Mouse (Mus musculus) urinary bladder, adult 2 months (tissue): ENCODE data around the gene Ammecr1. TPM values are rescaled to one million over a fixed set of nuclear protein-coding genes. Genes with fewer than 3 reads are reported as not detected.

ENCODE experiments used
- DNase-seq: peaks from one replicate; pipeline ENCODE4 v3.0.0; 2022; ENCODE audit warnings: low spot score
- polyA plus RNA-seq: library from polyadenylated mRNA; depleted of rRNA; stranded (reverse); fragments of >200 nt; gene quantifications from 2 replicates; pipeline ENCODE4 v1.2.3, GENCODE M21; 2012; rRNA removed

Gene Ammecr1
- 2.1 and 2.9 TPM in 2 replicates for polyA plus RNA-seq

DNA sequence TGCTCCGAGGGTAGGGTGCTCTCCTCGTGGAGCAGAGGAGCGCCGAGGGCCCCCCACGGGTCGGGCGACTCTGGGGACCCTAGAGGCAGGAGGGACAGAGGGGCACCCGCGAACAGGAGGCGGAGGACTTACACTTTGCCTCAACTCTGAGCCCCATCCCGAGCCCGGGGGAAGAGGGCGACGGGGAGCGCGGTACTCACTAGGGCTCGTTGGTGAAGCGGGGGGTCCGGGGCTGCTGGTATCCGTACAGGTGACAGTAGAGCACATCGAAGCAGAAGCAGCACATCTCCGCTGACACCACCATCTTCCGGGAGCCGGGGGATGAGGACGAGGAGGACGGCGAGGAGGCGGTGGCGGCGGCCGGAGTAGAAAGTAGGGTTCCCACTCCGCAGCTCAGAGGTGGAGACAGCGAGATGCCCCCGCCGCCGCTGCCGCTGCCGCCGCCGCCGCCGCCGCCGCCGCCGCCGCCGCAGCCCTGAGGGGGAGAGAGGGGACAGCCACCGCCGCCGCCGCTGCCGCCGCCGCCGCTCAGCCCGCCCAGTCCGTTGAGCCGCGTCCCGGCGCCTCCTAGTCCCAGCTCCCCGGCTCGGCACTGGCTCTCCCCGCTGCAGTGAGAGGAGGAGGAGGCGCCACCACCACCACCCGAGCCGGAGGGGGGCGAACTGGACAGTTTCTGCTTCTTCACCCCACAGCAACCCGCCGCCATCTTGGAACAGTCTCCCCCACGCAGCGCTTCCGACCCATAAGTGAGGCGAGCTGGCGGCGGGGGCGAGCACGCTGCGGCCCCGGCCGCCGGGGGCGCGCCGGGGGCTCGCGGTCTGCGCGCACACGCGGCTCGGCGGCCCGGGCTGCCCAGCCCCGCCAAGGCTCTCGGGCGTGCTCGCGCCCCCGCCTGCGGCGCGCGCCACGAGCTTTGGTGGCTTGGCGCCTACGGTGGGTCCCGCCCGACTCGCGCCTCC lies at the start of gene Ammecr1:
TSS of gene Ammecr1 (minus strand) at position 721 of the 959 bp plus-strand sequence.
- DNase-seq = peak; percentile 60

DNA sequence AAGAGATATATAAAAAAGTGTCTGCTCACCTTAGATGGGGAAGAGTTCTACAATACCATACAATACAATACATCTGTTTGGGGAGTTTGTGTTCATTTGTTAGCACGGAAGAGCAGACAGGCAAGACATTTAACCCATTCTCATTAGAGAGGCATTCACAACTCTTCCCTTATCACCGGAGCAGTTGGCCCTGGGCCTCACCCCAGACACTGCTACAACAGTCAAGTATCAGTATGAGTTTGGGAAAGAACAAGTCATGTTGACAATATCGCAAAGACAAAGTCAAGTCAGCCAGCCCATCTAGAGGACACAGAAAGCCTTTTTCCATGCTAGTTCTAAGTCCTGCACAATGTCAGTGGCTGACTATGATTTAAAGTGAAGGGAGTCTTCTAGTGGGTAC lies 47.6 kb upstream of the Ammecr1 start:
- no peak for DNase-seq

DNA sequence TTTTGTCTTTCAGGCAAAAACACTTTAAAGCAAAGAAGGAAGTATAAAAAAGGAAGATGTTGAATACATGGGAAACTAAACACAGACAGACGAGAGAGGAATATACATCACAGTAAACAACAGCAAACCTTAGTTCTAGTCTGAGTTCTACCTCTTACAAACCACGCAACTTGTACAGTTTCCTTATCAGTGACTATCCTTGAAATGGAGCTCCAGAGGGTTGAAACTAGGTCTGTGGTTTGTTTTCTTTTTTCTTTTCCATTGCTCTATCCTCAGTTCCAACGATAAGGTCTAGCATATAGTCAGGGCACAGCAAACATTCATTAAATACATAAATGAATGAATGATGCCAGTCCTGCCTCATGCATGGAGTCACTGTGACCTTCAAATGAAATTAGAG lies 45.8 kb upstream of the Ammecr1 start:
- DNase-seq = no peak

DNA sequence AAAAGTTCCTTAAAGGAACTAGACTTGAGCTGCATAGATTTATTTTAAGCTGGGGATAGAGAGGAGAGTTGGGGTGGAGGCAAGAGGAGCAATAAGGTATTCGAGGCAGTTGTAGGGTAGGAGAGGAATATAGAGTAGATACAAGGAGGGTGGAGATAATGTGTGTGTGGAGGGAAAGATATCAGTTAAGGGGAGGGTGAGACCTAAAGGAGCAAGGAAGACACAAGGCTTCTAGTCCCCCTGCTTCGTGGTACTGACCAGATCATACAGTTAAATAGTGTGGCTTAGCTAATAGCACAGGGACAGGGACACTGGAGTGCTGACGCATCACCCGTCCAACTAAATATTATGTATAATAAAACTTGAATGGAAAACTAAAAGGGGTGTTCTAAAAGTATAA lies 45.3 kb upstream of the Ammecr1 start:
- DNase-seq = no peak

DNA sequence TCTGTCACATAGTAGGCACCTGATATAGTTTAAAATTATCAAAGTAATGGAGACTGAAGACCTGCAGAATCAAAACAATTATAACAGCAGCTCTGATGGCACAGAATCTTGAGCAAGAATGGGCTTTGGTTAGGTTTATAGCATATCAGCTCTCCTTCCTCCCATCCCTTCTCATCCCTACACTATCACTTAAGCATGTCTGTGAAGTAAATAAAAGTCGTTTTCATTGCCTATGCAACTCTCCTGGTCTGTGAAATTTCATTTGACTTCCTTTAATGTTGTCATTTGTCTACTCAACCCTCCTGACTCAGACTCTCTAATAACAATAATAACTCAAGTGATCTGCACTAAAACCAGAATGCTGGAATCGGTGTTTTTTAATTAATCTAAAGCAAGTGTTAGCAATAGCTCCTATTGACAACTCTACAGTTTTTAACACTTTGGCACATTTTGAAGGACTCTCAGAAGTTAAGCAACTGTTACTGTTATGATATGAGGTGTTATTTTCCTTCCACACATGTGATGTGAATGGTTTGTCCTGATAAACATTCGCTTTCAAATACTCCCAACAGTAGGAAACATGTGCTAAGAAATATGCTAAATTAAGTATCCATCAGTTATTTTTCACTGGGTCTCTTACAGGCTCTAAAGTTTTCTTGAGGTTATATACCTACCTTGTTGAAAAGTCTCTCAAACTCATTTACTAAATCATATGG lies 37.8 kb upstream of the Ammecr1 start:
- DNase-seq = no peak

DNA sequence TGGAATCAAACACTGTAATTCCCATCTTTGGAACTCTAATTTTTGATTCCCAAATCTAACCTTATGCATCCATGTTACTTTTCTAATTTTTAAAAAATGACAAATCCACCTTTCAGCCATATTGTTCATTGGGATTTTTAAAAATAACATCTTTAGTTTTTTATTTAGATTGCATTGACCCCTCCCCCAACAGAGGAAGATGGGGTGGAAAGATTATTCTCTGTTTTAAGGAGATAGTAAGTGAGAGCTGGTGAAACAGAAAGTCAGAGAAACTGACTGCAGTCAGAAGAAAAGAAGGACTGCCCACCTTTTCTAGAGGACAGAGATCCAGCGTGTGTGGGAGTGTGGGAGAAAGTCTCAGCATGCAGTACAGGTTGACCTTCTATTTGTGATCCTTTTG lies 30.7 kb upstream of the Ammecr1 start:
- no peak for DNase-seq

DNA sequence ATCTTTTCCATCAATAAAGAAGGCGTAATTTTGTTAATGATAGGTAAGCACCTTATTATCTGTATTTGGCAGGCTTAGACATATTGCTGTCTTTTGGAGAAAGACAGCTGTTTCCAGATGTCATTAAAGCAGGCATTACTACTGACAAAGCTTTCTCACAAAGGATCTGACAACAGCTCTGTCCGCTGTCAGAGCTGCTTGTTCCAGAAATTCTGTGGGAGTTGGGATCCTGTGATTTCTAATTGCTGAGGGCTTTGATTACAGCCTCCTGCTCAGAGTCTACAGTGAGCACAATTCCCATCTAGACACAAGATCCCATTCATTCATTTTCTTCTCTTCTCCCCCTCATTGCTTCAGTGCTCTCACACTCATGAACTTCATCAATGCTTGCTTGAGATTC lies 28.0 kb upstream of the Ammecr1 start:
- no peak for DNase-seq

DNA sequence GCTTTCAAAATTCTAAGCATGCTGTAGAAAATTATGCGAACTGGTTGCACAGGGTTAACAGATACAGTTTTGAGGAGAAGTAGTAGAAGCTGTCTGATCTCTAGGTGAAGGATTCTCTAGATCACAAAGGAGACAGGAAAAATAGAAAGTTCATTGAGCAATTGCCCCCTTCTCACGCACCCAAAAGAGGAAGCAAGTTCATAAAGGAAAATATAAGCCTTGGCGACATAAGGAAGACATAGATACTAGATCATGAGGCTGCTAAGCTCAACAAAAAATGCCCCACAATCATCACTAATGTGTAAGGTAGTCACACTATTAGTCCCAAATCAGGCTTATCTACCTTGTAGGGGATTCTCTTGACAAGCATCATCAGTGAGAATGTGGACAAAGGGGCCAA lies 17.6 kb upstream of the Ammecr1 start:
- DNase-seq = no peak

DNA sequence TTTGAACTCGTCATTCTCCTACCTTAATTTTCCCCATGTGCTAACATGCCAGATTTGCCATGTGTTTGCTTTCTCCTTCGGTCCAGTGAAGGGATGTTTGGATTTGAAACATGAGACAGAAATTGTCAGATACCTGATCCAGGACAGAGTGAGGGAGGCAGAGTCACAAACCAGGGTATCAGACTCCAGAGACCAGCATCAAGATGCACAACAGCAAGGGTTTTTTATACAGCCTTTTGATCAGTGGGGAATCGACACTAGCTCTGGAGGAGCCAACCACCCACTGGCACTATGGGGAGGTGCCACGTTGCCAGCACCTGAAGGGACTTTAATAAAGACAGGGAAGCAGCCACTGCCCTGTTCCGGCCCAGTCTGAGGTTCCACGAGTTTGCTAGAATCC lies 17.1 kb upstream of the Ammecr1 start:
- DNase-seq = no peak

DNA sequence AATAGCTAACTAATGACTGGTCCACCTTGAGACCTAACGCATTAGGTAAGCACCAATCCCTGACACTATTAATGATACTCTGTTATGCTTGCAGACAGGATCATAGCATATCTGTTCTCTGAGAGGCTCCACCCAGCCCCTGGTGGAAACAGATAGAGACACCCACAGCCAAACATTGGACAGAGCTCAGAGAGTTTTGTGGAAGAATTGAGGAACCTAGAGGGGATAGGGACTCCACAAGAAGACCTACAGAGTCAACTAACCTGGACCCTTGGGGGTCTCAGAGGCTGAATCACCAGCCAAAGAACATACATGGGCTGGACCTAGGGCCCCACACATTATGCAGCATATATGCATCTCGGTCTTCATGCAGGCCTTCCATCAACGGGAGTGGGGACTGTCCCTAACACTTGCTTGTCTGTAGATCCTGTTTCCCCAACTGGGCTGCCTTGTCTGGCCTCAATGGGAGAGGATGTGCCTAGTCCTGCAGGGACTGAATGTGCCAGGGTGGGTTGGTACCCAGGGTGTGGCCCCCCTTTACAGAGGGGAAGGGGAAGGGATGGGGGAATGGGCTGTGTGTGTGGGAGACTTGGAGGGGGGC lies 15.1 kb upstream of the Ammecr1 start:
- DNase-seq = no peak

DNA sequence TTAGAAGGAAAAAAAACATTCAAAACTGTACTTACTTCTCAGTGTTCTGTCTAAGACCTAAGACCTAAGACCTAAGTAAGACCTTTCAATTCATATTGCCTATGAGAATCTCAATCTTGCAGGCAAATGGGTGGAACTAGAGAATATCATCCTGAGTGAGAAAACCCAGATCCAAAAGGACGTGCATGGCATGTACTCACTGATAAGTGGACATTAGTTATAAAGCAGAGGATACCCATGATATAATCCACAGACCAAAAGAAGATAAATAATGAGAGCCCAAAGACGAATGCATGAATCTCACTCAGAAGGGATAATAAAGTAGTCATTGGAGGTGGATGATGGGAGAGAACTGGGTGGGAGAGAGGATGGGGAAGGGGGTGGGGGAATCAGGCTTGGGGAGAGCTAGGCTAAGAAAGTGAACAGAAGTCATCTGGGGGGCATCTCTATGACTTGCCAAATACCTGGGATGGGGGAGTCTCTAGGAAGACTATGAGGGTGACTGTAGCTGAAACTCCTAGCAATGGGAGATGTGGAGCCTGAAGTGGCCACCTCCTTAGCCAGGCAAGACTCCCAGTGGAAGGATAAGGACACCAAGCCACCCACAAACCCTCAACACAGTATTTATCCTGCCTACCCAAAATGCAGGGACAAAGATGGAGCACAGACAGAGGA lies 14.5 kb upstream of the Ammecr1 start:
- DNase-seq = no peak

DNA sequence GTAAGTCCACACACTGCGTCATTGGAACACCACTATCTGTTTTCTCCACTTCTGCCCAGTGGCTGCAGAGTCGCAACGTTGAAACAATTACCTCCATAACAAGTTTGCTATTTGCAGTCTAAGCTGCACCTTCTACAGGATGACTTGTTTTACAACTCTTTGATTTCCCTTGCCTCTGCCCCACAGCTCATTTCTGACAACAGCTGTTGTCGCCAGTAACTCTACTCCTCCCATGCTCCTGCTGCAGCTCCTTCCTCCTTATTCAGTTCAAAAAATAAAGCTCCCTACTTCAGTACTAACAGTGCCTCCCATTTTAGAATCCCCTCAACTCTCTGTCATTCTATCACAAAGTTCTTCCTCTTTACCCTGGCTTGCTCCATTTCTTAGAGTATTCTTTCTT lies 12.7 kb upstream of the Ammecr1 start:
- DNase-seq = no peak

DNA sequence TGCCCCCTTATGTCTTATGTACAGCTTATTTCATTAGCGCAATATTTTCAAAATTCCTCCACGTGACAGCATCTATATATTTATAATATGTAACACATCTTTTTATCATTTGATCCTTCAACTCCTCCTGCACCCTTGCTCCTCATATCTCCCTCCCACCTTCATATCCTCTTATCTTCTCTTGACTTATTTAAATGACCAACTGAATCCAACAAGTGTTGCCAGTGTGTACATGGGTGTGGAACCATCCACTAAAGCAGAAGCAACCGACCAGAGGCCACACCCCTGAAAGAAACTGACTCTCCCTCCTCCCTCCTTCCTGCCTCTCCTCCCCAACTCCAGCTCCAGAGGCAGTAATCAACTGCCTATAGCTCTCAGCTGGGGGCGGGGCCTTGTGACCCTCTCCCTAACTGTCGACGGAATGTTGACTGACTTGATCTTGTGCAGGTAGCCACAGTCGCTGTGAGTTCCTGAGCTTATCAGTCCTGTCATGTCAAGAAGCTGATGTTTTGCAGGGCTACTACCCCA lies 6.0 kb upstream of the Ammecr1 start:
- DNase-seq = no peak

DNA sequence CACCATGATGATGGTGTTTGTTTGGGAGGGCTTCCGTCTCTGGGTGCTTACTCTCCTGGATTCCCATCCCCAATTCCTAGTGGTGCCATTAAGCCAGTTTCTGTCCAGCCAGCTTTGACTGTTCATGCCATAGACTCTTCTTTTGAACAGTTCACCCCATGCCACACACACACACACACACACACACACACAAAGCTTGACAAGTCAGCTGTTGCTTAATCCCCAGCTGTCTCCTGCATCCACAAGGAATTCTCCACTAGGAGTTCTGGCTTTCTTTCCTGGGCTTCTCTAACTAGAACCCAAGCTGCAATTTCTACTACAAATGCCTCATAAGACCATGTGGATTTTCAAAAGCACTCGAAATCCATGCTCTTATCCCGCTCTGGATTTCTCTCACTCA lies 5.2 kb upstream of the Ammecr1 start:
- no peak for DNase-seq

DNA sequence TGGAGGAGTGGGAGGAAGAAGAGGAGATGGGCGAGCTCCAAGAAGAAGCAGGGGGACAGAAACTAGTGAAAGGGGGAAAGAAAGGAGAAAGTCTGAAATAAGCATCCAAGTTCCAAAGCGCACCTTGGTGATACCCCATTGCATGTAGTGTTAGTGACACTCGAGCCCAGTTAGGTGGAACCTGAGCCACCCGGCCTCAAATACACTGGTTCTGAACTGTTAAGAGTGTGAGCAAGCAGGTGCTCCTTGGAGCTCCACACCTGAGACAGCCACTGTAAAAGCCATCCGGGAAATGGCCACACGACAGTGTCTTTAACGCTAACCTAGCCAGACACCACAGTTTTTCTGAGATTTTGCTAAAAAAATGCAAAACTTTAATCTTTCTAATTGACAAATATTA lies 539 bp upstream of the Ammecr1 start:
- no peak for DNase-seq

DNA sequence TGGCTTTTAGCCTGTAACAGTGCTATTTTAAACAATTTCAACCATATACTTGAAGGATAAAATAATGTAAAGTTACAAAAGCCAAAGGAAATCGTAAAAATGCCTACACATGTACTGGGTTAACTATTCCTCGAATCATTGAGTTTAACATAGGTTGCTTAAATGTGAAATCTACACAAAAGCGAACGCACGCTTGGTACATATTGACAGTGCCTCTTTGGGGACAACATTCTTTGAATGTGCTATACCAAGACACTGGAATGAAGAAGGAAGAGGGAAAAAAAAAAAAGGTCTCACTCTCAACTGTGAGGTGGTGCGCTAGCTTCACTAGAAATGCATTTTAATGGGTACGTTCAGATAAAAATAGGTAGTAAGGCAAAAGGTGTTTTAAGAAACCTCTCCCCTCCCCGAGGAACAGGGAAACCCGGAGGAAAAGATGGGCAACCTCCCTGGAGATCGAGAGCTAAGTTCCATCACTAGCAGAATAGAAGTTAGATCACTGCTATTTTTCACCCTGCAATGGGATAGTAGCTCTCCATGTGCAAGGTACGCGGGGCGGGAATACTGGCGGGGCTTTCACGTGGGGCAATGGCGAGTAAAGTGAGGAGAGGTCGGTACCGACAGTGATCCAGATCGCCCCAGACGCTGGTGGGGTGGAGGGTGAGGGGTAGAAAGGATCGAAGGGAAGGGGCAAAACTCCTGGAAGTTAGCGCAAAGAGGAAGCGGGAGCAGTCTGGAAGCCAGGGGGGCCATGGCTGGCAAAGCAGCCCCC lies 1.1 kb downstream of the Ammecr1 start:
- no peak for DNase-seq

DNA sequence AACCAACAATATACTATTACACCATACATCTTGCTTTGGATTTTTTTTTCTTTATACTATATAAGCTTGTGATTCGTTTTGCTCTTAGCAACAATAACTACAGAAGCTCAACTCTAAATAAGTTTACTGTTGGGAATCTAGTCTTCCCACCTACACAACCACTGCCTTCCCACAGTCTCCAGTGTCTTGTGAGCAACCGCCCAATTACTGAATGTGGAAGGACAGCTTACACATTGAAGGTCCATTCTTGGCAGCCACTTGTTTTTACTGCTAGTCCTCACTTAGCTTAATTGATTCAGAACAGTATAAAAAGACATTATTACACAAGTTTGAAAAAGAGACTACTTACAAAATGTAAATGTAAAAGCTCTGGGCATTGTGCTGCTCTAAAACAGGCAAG lies 6.1 kb downstream of the Ammecr1 start:
- DNase-seq = no peak

DNA sequence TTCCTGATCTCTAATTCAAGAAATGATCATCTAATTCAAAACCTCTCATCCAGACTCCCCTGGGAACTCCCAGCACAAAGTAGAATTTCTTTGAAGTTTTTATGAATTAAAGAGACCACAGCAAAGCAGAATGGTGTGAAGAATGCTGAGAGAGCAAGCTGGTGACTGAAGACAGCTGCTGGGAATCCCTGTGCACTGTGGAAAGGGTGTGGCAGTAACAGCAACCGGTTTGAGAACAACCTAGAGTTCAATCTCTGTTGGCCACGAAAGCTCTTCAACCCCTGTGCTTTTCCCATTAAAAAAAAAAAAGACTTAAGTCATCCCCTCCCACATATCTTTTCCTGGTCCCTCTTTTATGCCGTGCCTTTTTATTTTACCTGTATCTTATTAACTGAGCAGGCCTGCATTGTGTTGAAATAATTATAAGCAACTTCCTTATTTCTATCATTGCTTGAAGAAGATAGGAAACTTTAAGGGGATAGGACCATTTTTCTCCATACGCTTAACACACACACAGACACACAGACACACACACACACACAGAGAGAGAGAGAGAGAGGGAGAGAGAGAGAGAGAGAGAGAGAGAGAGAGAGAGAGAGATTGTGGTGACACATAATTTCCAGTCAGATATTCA lies 6.7 kb downstream of the Ammecr1 start:
- DNase-seq = no peak

DNA sequence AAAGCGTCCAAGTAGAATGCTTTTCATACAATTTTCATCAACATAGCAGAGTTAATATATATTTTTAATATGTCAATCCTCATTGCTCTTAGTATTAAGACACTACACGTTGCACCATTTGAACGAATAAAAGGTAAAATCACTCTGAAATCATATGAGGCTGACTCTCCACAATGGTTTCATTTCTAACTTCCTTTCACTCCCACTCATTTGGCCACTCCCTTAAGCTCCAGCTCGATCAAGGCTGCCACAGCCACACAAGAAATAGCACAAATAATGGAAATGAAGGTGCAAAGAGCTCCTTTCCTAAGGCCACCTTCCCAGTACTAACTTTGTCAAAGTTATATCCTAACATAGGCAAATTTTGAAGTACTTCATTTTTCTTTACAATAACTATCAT lies 38.1 kb downstream of the Ammecr1 start:
- DNase-seq = no peak

DNA sequence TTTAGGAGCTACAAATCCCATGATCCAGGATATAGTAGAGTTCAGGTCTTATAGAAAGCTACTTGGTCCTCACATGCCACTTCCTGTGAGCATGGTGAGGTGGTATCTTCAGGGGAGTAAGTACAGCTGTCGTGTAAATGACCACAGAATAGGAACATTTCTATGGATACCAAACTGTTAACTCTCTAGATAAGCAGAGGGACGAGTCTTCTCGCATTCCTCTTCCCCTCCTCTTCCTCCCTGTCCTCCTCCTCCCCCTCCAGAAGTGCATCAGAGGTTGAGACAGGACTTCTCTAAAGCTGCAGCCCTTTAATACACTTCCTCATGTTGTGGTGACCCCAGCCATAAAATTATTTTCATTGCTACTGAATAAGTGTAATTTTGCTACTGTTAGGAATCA lies 49.1 kb downstream of the Ammecr1 start:
- DNase-seq = no peak

DNA sequence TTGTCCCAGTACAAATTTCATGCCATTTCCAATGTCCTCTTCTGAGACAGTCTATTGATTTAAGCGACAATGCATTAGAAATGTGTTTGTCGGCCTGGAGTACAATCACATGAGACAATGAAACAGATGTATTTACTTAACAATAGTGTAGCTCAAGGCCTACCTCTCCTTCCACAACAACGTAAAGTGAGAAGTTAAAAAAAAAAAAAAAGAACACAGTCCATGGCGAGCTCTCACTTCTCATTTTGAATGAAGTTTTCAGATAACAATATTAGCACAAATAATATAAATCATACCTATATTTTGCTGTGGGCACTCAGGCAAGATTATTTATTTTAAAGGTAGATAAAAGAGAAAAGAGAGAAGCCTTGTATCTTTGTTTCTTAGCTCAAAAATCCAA lies 49.8 kb downstream of the Ammecr1 start:
- no peak for DNase-seq
